Mouse (Mus musculus): Measurements from ENCODE around the gene Rpl36al. TPM values are rescaled to one million over a fixed set of nuclear protein-coding genes. Genes with fewer than 3 reads are reported as not detected.

The Rpl36al gene
- polyA plus RNA-seq, 1 experiment from 2014 or later = 405 TPM

DNA sequence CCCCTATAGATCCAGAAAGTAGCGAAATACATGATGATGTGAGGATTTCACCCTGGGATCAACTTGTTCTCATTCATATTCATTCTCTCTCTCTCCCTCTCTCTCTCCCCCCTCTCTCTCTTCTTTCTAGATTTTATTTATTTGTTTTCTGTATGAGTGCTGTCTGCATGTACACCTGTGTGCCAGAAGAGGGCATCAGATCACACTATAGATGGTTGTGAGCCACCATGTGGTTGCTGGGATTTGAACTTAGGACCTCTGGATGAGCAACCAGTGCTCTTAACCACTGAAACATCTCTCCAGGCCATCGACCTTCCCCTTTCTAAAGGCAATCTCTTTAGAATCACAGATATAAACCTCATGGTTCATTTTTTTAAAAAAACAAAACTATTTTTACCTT lies 24.6 kb upstream of the Rpl36al start:
- Histone ChIP-seq H3K4me3 (replicated peaks) (no peak overlapping the region), H3K9ac (replicated peaks) (no peak overlapping the region), H3K27me3 (replicated peaks) (no peaks in the 10 kb centered on the region), H3K4me2 (no peak overlapping the region), H3K4me1 (peaks cover 4% of the 10 kb centered on the region), H3K27ac (replicated peaks) (no peak overlapping the region), H3K9me3 (replicated peaks) (no peaks in the 10 kb centered on the region), H3K36me3 (no peaks in the 10 kb centered on the region)
- no peak for ATAC-seq (ENCODE audit: low FRiP score)
- WGBS = 94% methylated on average over 2 of the region's 2 CpGs

- H3K36me3 ChIP-seq = no peaks in the 10 kb centered on the region
- H3K27me3 ChIP-seq (replicated peaks) = no peaks in the 10 kb centered on the region
- H3K9me3 ChIP-seq (replicated peaks) = no peaks in the 10 kb centered on the region
- 97% methylated on average over 7 of the region's 7 CpGs for WGBS
- no peak overlapping the region for H3K4me2 ChIP-seq
- no peak overlapping the region for H3K9ac ChIP-seq (replicated peaks)
- no peak for ATAC-seq (ENCODE audit: low FRiP score)
- no peak overlapping the region for H3K4me3 ChIP-seq (replicated peaks)
- peaks cover 4% of the 10 kb centered on the region for H3K4me1 ChIP-seq
- no peak overlapping the region for H3K27ac ChIP-seq (replicated peaks)
Measured at GRCm38 (mm10) chr12:69207926-69208325, 24.0 kb upstream of the Rpl36al start.

GRCm38 (mm10) chr12:69207396-69207795 lies 23.5 kb upstream of the Rpl36al start:
- H3K4me1 ChIP-seq = peaks cover 4% of the 10 kb centered on the region
- no peak overlapping the region for H3K9ac ChIP-seq (replicated peaks)
- H3K27ac ChIP-seq (replicated peaks) = no peak overlapping the region
- no peak overlapping the region for H3K4me3 ChIP-seq (replicated peaks)
- ATAC-seq (ENCODE audit: low FRiP score) = no peak
- no peak overlapping the region for H3K4me2 ChIP-seq
- WGBS = 95% methylated on average over 8 of the region's 8 CpGs
- no peaks in the 10 kb centered on the region for H3K27me3 ChIP-seq (replicated peaks)
- H3K36me3 ChIP-seq = no peaks in the 10 kb centered on the region
- no peaks in the 10 kb centered on the region for H3K9me3 ChIP-seq (replicated peaks)

DNA sequence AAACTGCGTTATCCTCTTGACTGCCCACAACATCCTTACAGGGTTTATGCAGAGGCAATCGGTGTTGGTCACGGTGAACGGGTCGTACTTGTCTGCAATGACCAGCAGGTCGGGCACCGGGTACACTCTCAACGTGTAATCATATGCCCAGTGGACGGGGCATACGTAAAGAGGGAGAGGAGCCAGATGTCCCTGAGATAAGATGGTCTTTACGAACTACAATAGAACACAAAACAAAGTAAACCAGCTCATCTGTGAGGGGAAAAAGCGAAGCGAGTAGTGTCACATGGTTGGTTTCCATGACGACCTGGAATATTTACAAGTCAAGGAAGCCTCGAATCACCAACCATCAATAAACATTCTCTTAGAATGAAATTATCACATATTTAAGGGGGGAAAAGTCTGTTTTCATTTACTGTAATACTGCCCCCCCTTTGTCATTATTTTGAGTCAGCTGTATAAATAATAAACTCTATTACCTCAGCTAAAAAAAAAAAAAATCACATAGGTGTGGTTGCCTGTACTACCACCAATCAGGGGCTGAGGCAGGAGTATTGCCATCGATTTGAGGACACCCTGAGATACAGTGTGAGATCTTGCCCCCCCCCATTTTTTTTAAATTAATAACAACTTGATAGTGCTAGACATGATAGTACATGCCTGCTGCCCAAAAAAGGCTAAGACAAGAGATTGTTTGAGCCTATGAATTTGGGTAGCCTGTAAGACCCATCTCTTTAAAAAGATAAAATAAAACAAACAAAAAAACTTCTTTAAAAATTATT lies 20.4 kb upstream of the Rpl36al start, which contains the start of gene Gm49384:
Gene Gm49384 (minus strand): TSS at position 216 of the 782 bp plus-strand sequence.
- 59% methylated on average over 16 of the region's 16 CpGs for WGBS
- Histone ChIP-seq H3K9ac (replicated peaks) (no peak within 1 kb of the TSS), H3K4me3 (replicated peaks) (no peak within 1 kb of the TSS), H3K36me3 (peaks cover 11% of the 10 kb centered on the region; the same call in 1 of the 2 replicates), H3K27me3 (replicated peaks) (no peaks in the 10 kb centered on the region), H3K9me3 (replicated peaks) (no peaks in the 10 kb centered on the region), H3K4me1 (peaks cover 9% of the 10 kb centered on the region), H3K27ac (replicated peaks) (no peak within 1 kb of the TSS), H3K4me2 (peak within 1 kb of the TSS; percentile 25; the same call in 1 of the 2 replicates)
- ATAC-seq (ENCODE audit: low FRiP score) = 0 out of 2 replicates have a peak, but pooled peaks have one; percentile 45

DNA sequence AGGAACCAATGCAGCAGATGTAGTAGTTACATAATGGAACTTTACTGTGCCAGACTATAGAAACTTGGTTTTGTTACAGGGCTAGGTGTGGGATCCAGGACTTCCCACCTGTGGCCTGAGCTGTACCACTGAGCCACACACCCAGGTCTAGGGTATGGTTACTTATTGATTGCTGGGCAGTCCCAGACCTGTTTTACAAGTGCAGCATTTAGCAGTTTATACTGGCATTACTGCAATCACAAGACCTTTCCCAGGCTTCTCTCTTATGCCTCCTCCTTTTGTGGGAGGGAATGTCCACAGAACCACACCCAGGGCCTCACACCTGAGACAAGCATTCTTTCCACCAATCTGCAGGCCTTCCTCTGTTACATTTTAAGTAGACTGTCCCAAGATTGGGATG lies 15.1 kb upstream of the Rpl36al start:
- no peak overlapping the region for H3K27ac ChIP-seq (replicated peaks)
- peak overlapping the region; percentile 95 for H3K4me2 ChIP-seq
- no peaks in the 10 kb centered on the region for H3K27me3 ChIP-seq (replicated peaks)
- H3K9ac ChIP-seq (replicated peaks) = 0 out of 2 replicates have a peak overlapping the region, but pooled peaks have one; percentile 85
- H3K4me1 ChIP-seq = peaks cover 33% of the 10 kb centered on the region
- no peak overlapping the region for H3K4me3 ChIP-seq (replicated peaks)
- no peak for ATAC-seq (ENCODE audit: low FRiP score)
- no peaks in the 10 kb centered on the region for H3K9me3 ChIP-seq (replicated peaks)
- H3K36me3 ChIP-seq = peaks cover 14% of the 10 kb centered on the region; the same call in 1 of the 2 replicates

GRCm38 (mm10) chr12:69198164-69198535 lies 14.3 kb upstream of the Rpl36al start, which contains the start of gene Dnaaf2:
Gene Dnaaf2, minus strand, starts transcription at chr12:69198429.
- peak within 1 kb of the TSS; percentile 96 for H3K4me3 ChIP-seq (replicated peaks)
- ATAC-seq (ENCODE audit: low FRiP score) = peak; percentile 47

GRCm38 (mm10) chr12:69197378-69198163 lies 13.7 kb upstream of the Rpl36al start:
- Histone ChIP-seq H3K27ac (replicated peaks) (peak overlapping the region; percentile 95), H3K4me1 (peaks cover 31% of the 10 kb centered on the region), H3K4me3 (replicated peaks) (peak overlapping the region; percentile 96), H3K4me2 (peak overlapping the region; percentile 95), H3K9me3 (replicated peaks) (no peaks in the 10 kb centered on the region), H3K36me3 (peaks cover 14% of the 10 kb centered on the region; the same call in 1 of the 2 replicates), H3K27me3 (replicated peaks) (no peaks in the 10 kb centered on the region), H3K9ac (replicated peaks) (peak overlapping the region; percentile 85)
- ATAC-seq (ENCODE audit: low FRiP score) = peak; percentile 72
- WGBS = under 1% methylated on average over 92 of the region's 94 CpGs

More at GRCm38 (mm10) chr12:69198164-69198535, 14.3 kb upstream of the Rpl36al start, which contains the start of gene Dnaaf2:
- peak within 1 kb of the TSS; percentile 95 for H3K27ac ChIP-seq (replicated peaks)
- H3K9me3 ChIP-seq (replicated peaks) = no peaks in the 10 kb centered on the region
- H3K27me3 ChIP-seq (replicated peaks) = no peaks in the 10 kb centered on the region
- under 1% methylated on average over 18 of the region's 18 CpGs for WGBS
- peak within 1 kb of the TSS; percentile 85 for H3K9ac ChIP-seq (replicated peaks)
- peaks cover 14% of the 10 kb centered on the region; the same call in 1 of the 2 replicates for H3K36me3 ChIP-seq
- peaks cover 31% of the 10 kb centered on the region for H3K4me1 ChIP-seq
- H3K4me2 ChIP-seq = peak within 1 kb of the TSS; percentile 95

GRCm38 (mm10) chr12:69196444-69197377 lies 12.8 kb upstream of the Rpl36al start, which contains the start of gene Gm49383:
Gene Gm49383, minus strand, starts transcription at chr12:69197104.
- Histone ChIP-seq H3K27ac (replicated peaks) (peak within 1 kb of the TSS; percentile 95), H3K36me3 (peaks cover 14% of the 10 kb centered on the region; the same call in 1 of the 2 replicates), H3K27me3 (replicated peaks) (no peaks in the 10 kb centered on the region), H3K4me2 (peak within 1 kb of the TSS; percentile 95), H3K9me3 (replicated peaks) (no peaks in the 10 kb centered on the region), H3K4me1 (peaks cover 31% of the 10 kb centered on the region), H3K9ac (replicated peaks) (peak within 1 kb of the TSS; percentile 85), H3K4me3 (replicated peaks) (peak within 1 kb of the TSS; percentile 96)
- ATAC-seq (ENCODE audit: low FRiP score) = peak; percentile 87
- WGBS = under 1% methylated on average over 75 of the region's 75 CpGs

- Histone ChIP-seq H3K9ac (replicated peaks) (no peak overlapping the region), H3K9me3 (replicated peaks) (no peaks in the 10 kb centered on the region), H3K36me3 (peaks cover 15% of the 10 kb centered on the region), H3K27ac (replicated peaks) (no peak overlapping the region), H3K4me3 (replicated peaks) (no peak overlapping the region), H3K4me1 (peaks cover 16% of the 10 kb centered on the region), H3K4me2 (no peak overlapping the region), H3K27me3 (replicated peaks) (no peaks in the 10 kb centered on the region)
- WGBS = 97% methylated on average over 2 of the region's 2 CpGs
- no peak for ATAC-seq (ENCODE audit: low FRiP score)
Measured at GRCm38 (mm10) chr12:69192637-69193036, 8.8 kb upstream of the Rpl36al start.

DNA sequence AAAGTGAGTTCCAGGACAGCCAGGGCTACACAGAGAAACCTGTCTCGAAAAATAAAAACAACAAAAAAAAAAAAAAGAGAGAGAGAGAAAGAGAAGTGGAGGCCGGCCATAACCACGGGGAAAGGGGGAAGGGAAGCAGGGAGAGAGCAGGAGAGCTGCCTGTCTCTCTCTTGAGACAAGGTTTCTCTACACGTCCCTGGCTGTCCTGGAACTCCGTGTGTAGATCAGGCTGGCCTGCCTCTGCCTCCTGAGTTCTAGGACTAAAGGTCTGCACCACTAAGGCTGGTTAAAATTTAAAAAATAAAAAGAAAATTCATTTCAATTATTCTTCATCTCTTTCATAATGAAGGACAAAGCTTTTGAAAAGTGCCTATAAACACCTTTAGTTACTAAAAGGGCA lies 7.5 kb upstream of the Rpl36al start:
- H3K9ac ChIP-seq (replicated peaks) = no peak overlapping the region
- no peak overlapping the region for H3K27ac ChIP-seq (replicated peaks)
- H3K9me3 ChIP-seq (replicated peaks) = no peaks in the 10 kb centered on the region
- H3K4me2 ChIP-seq = no peak overlapping the region
- ATAC-seq (ENCODE audit: low FRiP score) = no peak
- 93% methylated on average over 5 of the region's 5 CpGs for WGBS
- H3K4me3 ChIP-seq (replicated peaks) = no peak overlapping the region
- H3K4me1 ChIP-seq = peaks cover 24% of the 10 kb centered on the region
- peaks cover 15% of the 10 kb centered on the region for H3K36me3 ChIP-seq
- H3K27me3 ChIP-seq (replicated peaks) = no peaks in the 10 kb centered on the region

- H3K4me1 ChIP-seq = peaks cover 18% of the 10 kb centered on the region
- H3K9me3 ChIP-seq (replicated peaks) = no peaks in the 10 kb centered on the region
- no peak for ATAC-seq (ENCODE audit: low FRiP score)
- no peak overlapping the region for H3K4me3 ChIP-seq (replicated peaks)
- no peak overlapping the region for H3K4me2 ChIP-seq
- 100% methylated on average over 1 of the region's 1 CpGs for WGBS
- H3K9ac ChIP-seq (replicated peaks) = no peak overlapping the region
- H3K27ac ChIP-seq (replicated peaks) = no peak overlapping the region
- H3K36me3 ChIP-seq = peaks cover 15% of the 10 kb centered on the region
- no peaks in the 10 kb centered on the region for H3K27me3 ChIP-seq (replicated peaks)
Measured at GRCm38 (mm10) chr12:69190522-69190921, 6.6 kb upstream of the Rpl36al start.

All from neural tube, embryonic 15.5 days (tissue).